In genomic region chr1:132416943-132417290, GRCm38 (mm10) we compare ENCODE assay signal across 8 mouse cellular contexts. TPM values are rescaled to one million over a fixed set of nuclear protein-coding genes. Genes with fewer than 3 reads are reported as not detected.
DNase-seq lines count a peak whose midpoint lies in the region; ATAC-seq and TF ChIP-seq lines count a peak whose summit lies in the region.

No protein-coding gene starts in this region.

- no peaks in the 10 kb centered on the region for H3K36me3 ChIP-seq in testis, adult 2 months (ENCODE audit: control insufficient read depth, insufficient read depth, low read length)
- no peaks in the 10 kb centered on the region for H3K36me3 ChIP-seq in liver, embryonic 11.5 days (ENCODE audit: control insufficient read depth, insufficient read depth, low read length)
- no peaks in the 10 kb centered on the region for H3K36me3 ChIP-seq in stomach, embryonic 16.5 days (ENCODE audit: control insufficient read depth, insufficient read depth, low read length)

- H3K4me3 ChIP-seq in gastrocnemius, adult 2 months, result peak overlapping the region; percentile 82
- H3K4me3 ChIP-seq in testis, adult 2 months (ENCODE audit: control insufficient read depth, low read depth, low read length), result peak overlapping the region; percentile 94
- H3K4me3 ChIP-seq in liver, embryonic 11.5 days (ENCODE audit: low read depth, low read length), result peak overlapping the region; percentile 74
- H3K4me3 ChIP-seq in stomach, embryonic 16.5 days (replicated peaks; ENCODE audit: low read length), result peak overlapping the region; percentile 90

- H3K27me3 ChIP-seq in testis, adult 2 months (ENCODE audit: control insufficient read depth, insufficient read depth, low read length), result no peaks in the 10 kb centered on the region
- H3K27me3 ChIP-seq in liver, embryonic 11.5 days (replicated peaks; ENCODE audit: control insufficient read depth, insufficient read depth, low read length), result no peaks in the 10 kb centered on the region
- H3K27me3 ChIP-seq in stomach, embryonic 16.5 days (ENCODE audit: control insufficient read depth, insufficient read depth, low read length), result no peaks in the 10 kb centered on the region

- H3K27ac ChIP-seq in gastrocnemius, adult 2 months, result peak overlapping the region; percentile 93
- H3K27ac ChIP-seq in testis, adult 2 months (ENCODE audit: control insufficient read depth, insufficient read depth, low read depth, low read length), result peak overlapping the region; percentile 97
- peak overlapping the region; percentile 88 for H3K27ac ChIP-seq in liver, embryonic 11.5 days (ENCODE audit: low read depth, low read length)
- peak overlapping the region; percentile 93 for H3K27ac ChIP-seq in stomach, embryonic 16.5 days (ENCODE audit: low read length)

- peaks cover 5% of the 10 kb centered on the region for H3K4me1 ChIP-seq in testis, adult 2 months (ENCODE audit: control insufficient read depth, insufficient read depth, low read length)
- peaks cover 11% of the 10 kb centered on the region; the same call in 1 of the 2 replicates for H3K4me1 ChIP-seq in liver, embryonic 11.5 days (replicated peaks; ENCODE audit: control insufficient read depth, insufficient read depth, low read length)
- H3K4me1 ChIP-seq in stomach, embryonic 16.5 days (ENCODE audit: control insufficient read depth, insufficient read depth, low read length), result peaks cover 11% of the 10 kb centered on the region; the same call in 1 of the 2 replicates

- no peak for ATAC-seq in liver, embryonic 11.5 days (replicated peaks; ENCODE audit: low FRiP score)
- no peak for ATAC-seq in stomach, embryonic 16.5 days (ENCODE audit: insufficient read depth, low FRiP score)

- TF ChIP-seq POLR2A in testis, adult 2 months (IDR thresholded peaks at IDR 0.05; ENCODE audit: control insufficient read depth, low read depth, low read length), result no peak

- WGBS in liver, embryonic 11.5 days, result 12% methylated on average over 6 of the region's 6 CpGs
- WGBS in stomach, embryonic 16.5 days, result 16% methylated on average over 6 of the region's 6 CpGs

- no peaks in the 10 kb centered on the region for H3K9me3 ChIP-seq in liver, embryonic 11.5 days (ENCODE audit: control insufficient read depth, low read length)
- no peaks in the 10 kb centered on the region for H3K9me3 ChIP-seq in stomach, embryonic 16.5 days (replicated peaks; ENCODE audit: control insufficient read depth, low read length)

- peak overlapping the region; percentile 76 for H3K9ac ChIP-seq in liver, embryonic 11.5 days (ENCODE audit: low read depth, low read length)
- peak overlapping the region; percentile 90 for H3K9ac ChIP-seq in stomach, embryonic 16.5 days (ENCODE audit: low read length)

- no peak for TF ChIP-seq CTCF in gastrocnemius, adult 2 months (IDR thresholded peaks at IDR 0.05)
- no peak for TF ChIP-seq CTCF in testis, adult 2 months (IDR thresholded peaks at IDR 0.05; ENCODE audit: control insufficient read depth, insufficient read depth, insufficient replicate concordance, low read depth, low read length)

- no peak for DNase-seq in gastrocnemius, adult 2 months
- DNase-seq in gastrocnemius, postnatal 25 days, result no peak
- DNase-seq in testis, postnatal 10 days (ENCODE audit: low spot score), result no peak
- no peak for DNase-seq in liver, embryonic 11.5 days (ENCODE audit: low spot score)
- DNase-seq in yolk sac, embryonic 10.5 days (ENCODE audit: low spot score), result no peak
- no peak for DNase-seq in urinary bladder, adult 2 months (ENCODE audit: low spot score)

- intact Hi-C loops in gastrocnemius, adult 2 months (cut with DNase I), result loop anchor here (2.0 kb wide), 3 partner anchors 26 to 60 kb away; partner anchors contain the start of genes Rbbp5 and Tmcc2

- peak overlapping the region; percentile 86 for H3K4me2 ChIP-seq in liver, embryonic 11.5 days
- peak overlapping the region; percentile 69 for H3K4me2 ChIP-seq in stomach, embryonic 16.5 days (ENCODE audit: low read depth, low read length)

RNA-seq across cellular contexts. Expression of gene Dstyk, which starts 0.4 kb away (rescaled TPM):
- 10 to 100 TPM in 1 of 2 experiments, 1 to 10 TPM in 1; 9.7 to 11.1 TPM for total RNA-seq in gastrocnemius, adult 2 months (2021)
- 1 to 10 TPM; 9.2 to 10.0 TPM for total RNA-seq in gastrocnemius, postnatal 25 days (2021)
- polyA plus RNA-seq in testis, adult 2 months (2012; rRNA removed), result 3.3 and 3.7 TPM in 2 replicates
- polyA plus RNA-seq in liver, embryonic 11.5 days (2014; fragmentation: Nextera tagmentation; extraction: Ambion mirVana), result 7.2 TPM in 2 replicates
- 11.6 and 12.3 TPM in 2 replicates for polyA plus RNA-seq in stomach, embryonic 16.5 days (2015; fragmentation: Nextera tagmentation; extraction: Ambion mirVana)
- polyA plus RNA-seq in urinary bladder, adult 2 months (2012; rRNA removed), result 20.2 and 20.8 TPM in 2 replicates

RNA-seq across cellular contexts. Expression of gene Tmcc2, which starts 25.8 kb away (rescaled TPM):
- total RNA-seq in gastrocnemius, adult 2 months (2021), result 10 to 100 TPM; 29.4 to 40.8 TPM
- total RNA-seq in gastrocnemius, postnatal 25 days (2021), result 10 to 100 TPM; 23.3 to 25.1 TPM
- 1.7 and 1.8 TPM in 2 replicates for polyA plus RNA-seq in testis, adult 2 months (2012; rRNA removed)
- 24.6 and 28.1 TPM in 2 replicates for polyA plus RNA-seq in liver, embryonic 11.5 days (2014; fragmentation: Nextera tagmentation; extraction: Ambion mirVana)
- polyA plus RNA-seq in stomach, embryonic 16.5 days (2015; fragmentation: Nextera tagmentation; extraction: Ambion mirVana), result 25.5 and 28.3 TPM in 2 replicates
- polyA plus RNA-seq in urinary bladder, adult 2 months (2012; rRNA removed), result 7.9 and 9.8 TPM in 2 replicates
